Mouse (Mus musculus) neural tube, embryonic 15.5 days (tissue): Measurements from ENCODE around the gene Radil. TPM values are rescaled to one million over a fixed set of nuclear protein-coding genes. Genes with fewer than 3 reads are reported as not detected.

Experiments
- ATAC-seq: fragments of 200-750 bp; cut with Nextera tagmentation; 2 replicates; pipeline ENCODE4 v1.8.0; 2017; ENCODE audit warnings: mild to moderate bottlenecking, moderate TSS enrichment, moderate library complexity; ENCODE audit not compliant: low FRiP score
- H3K27ac ChIP-seq: fragments of 300-500 bp; sonication (generic); replicated peaks from 2 replicates; pipeline ENCODE4 v1.5.1; 2015; ENCODE audit warnings: mild to moderate bottlenecking, inconsistent platforms
- H3K27me3 ChIP-seq: fragments of 300-500 bp; sonication (generic); replicated peaks from 2 replicates; pipeline ENCODE4 v1.6.1; 2015; ENCODE audit warnings: inconsistent platforms
- H3K36me3 ChIP-seq: fragments of 300-500 bp; sonication (generic); 2 replicates; pipeline ENCODE4 v1.6.1; 2015; ENCODE audit warnings: inconsistent platforms
- H3K4me1 ChIP-seq: fragments of 300-500 bp; sonication (generic); 2 replicates; pipeline ENCODE4 v1.6.1; 2015; ENCODE audit warnings: inconsistent platforms
- H3K4me2 ChIP-seq: fragments of 300-500 bp; sonication (generic); 2 replicates; pipeline ENCODE4 v1.6.1; 2015; ENCODE audit warnings: inconsistent platforms, mild to moderate bottlenecking, moderate library complexity
- H3K4me3 ChIP-seq: fragments of 300-500 bp; sonication (generic); replicated peaks from 2 replicates; pipeline ENCODE4 v1.5.1; 2015; ENCODE audit warnings: mild to moderate bottlenecking, inconsistent platforms
- H3K9ac ChIP-seq: fragments of 300-500 bp; sonication (generic); replicated peaks from 2 replicates; pipeline ENCODE4 v1.6.1; 2015; ENCODE audit warnings: mild to moderate bottlenecking, inconsistent platforms
- H3K9me3 ChIP-seq: fragments of 300-500 bp; sonication (generic); replicated peaks from 2 replicates; pipeline ENCODE4 v1.6.1; 2016; ENCODE audit warnings: inconsistent platforms
- WGBS: fragments of 180-500 bp; shearing (Covaris S2); methylation state at CpG from one replicate; pipeline ENCODE4 v1.1.7; 2015; ENCODE audit warnings: mixed read lengths; 5-methylcytosine and 5-hydroxymethylcytosine counted together
- polyA plus RNA-seq: library from polyadenylated mRNA; unstranded; fragments of >200 nt; fragmentation: Nextera tagmentation; extraction: Ambion mirVana; gene quantifications from 2 replicates; pipeline ENCODE4 v1.2.1, GENCODE M21; 2015

Radil gene
- polyA plus RNA-seq, 1 experiment from 2014 or later = 22.0 TPM

GRCm38 (mm10) chr5:142458791-142459557 lies 91.9 kb downstream of the Radil start:
- H3K4me1 ChIP-seq = peaks cover 7% of the 10 kb centered on the region
- no peak overlapping the region for H3K4me3 ChIP-seq
- peaks cover 45% of the 10 kb centered on the region for H3K36me3 ChIP-seq
- no peak for ATAC-seq
- no peak overlapping the region for H3K27ac ChIP-seq
- H3K9ac ChIP-seq = no peak overlapping the region
- no peaks in the 10 kb centered on the region for H3K27me3 ChIP-seq
- H3K4me2 ChIP-seq = no peak overlapping the region
- no peaks in the 10 kb centered on the region for H3K9me3 ChIP-seq
- 93% methylated on average over 17 of the region's 17 CpGs for WGBS

DNA sequence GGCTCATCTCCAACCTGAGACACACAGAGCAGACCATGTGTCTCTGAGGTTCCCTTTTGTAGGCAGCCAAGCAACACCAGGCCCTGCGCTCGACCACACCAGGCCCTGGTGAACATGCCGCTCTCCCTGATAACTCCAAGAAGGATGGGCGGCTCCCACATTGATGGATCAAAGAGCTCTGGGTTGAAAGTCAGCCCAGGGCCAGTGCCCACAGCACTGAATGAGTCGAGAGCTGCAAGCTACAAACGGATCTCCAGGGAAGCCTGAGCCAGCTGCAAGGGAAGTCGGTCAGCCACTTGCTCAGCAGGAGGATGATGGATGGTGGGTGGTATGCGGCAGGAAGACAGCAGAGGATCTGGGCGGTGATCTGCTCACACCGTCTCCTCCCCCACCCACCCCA lies 93.6 kb downstream of the Radil start:
- Histone ChIP-seq H3K4me1 (no peaks in the 10 kb centered on the region), H3K9me3 (no peaks in the 10 kb centered on the region), H3K27me3 (no peaks in the 10 kb centered on the region), H3K4me3 (no peak overlapping the region), H3K36me3 (peaks cover 56% of the 10 kb centered on the region), H3K27ac (no peak overlapping the region; the same call in 1 of the 2 replicates), H3K4me2 (no peak overlapping the region), H3K9ac (no peak overlapping the region)
- WGBS = 65% methylated on average over 10 of the region's 10 CpGs
- ATAC-seq = no peak

DNA sequence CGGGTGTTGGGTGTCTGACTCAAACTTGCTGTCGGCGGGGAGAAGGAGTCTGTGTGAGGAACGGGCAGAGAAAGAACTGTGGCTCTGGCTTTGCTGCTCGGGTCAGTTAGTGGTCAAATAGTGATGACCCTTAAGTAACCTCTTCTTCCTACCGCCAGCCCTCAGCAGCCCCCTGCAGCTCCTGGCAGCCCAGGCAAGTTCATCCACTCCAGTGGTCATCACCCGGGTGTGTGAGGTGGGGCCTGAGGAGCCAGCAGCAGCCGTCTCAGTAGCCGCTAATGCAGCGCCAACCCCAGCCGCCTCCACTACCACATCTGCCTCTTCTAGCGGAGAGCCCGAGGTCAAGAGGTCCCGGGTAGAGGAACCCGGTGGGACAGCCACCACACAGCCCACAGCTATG lies 94.6 kb downstream of the Radil start:
- 66% methylated on average over 15 of the region's 15 CpGs for WGBS
- no peak for ATAC-seq
- no peak overlapping the region for H3K27ac ChIP-seq

GRCm38 (mm10) chr5:142453742-142454141 lies 97.2 kb downstream of the Radil start:
- Histone ChIP-seq H3K36me3 (peaks cover 73% of the 10 kb centered on the region), H3K27me3 (no peaks in the 10 kb centered on the region), H3K4me3 (no peak overlapping the region), H3K4me2 (no peak overlapping the region), H3K4me1 (no peaks in the 10 kb centered on the region), H3K9ac (no peak overlapping the region), H3K9me3 (no peaks in the 10 kb centered on the region), H3K27ac (no peak overlapping the region)
- 94% methylated on average over 13 of the region's 13 CpGs for WGBS
- no peak for ATAC-seq

More for the DNA sequence above, 94.6 kb downstream of the Radil start:
- Histone ChIP-seq H3K4me2 (no peak overlapping the region), H3K36me3 (peaks cover 58% of the 10 kb centered on the region), H3K27me3 (no peaks in the 10 kb centered on the region), H3K4me1 (no peaks in the 10 kb centered on the region), H3K9ac (no peak overlapping the region), H3K4me3 (no peak overlapping the region), H3K9me3 (no peaks in the 10 kb centered on the region)

GRCm38 (mm10) chr5:142451759-142452158 lies 99.1 kb downstream of the Radil start:
- no peak overlapping the region for H3K27ac ChIP-seq
- H3K36me3 ChIP-seq = peaks cover 53% of the 10 kb centered on the region
- no peaks in the 10 kb centered on the region for H3K27me3 ChIP-seq
- ATAC-seq = no peak
- WGBS = 0% methylated on average over 1 of the region's 1 CpGs
- H3K4me2 ChIP-seq = no peak overlapping the region
- H3K4me3 ChIP-seq = no peak overlapping the region
- no peak overlapping the region for H3K9ac ChIP-seq
- peaks cover 12% of the 10 kb centered on the region for H3K4me1 ChIP-seq
- no peaks in the 10 kb centered on the region for H3K9me3 ChIP-seq

DNA sequence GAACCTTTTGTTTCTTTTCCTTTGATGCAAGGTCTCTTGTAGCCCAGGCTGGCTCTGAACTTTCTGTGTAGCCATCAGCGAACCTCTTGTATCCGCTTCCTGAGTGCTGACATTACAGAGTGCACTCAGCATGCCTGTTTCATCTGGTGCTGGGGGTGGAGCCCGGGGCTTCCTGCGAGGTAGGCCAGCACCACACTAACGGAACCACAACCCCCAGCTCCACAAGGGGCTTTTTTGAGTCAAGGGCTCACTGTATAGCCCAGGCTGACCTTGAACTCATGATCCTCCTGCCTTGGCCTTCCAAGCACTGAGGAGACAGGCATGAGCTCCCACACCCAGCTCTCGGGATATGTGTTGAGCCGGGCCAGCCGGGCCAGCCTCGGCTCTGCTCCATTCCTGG lies 100.1 kb downstream of the Radil start:
- Histone ChIP-seq H3K36me3 (peaks cover 46% of the 10 kb centered on the region), H3K4me1 (peaks cover 12% of the 10 kb centered on the region), H3K27me3 (no peaks in the 10 kb centered on the region), H3K4me3 (no peak overlapping the region), H3K9me3 (no peaks in the 10 kb centered on the region), H3K27ac (no peak overlapping the region), H3K9ac (no peak overlapping the region), H3K4me2 (no peak overlapping the region)
- WGBS = 87% methylated on average over 9 of the region's 9 CpGs
- ATAC-seq = no peak

DNA sequence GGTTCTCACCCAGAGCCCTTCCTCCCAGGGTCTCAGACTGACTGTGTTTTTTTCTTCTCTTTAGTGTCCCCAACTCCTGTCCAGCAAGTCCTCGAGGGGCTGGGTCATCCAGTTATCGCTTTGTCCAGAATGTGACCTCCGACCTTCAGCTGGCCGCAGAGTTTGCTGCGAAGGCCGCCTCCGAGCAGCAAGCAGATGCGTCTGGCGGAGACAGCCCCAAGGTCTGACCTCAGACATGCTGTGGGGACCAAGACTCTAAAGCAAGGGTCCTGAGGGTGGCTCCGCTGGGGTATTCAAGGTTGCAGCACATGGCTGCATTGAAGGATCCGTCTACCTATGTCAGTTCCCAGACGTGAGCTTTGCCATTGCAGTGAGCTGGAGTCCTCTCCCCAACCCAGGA lies 102.3 kb downstream of the Radil start:
- WGBS = 73% methylated on average over 12 of the region's 12 CpGs
- no peak overlapping the region for H3K4me3 ChIP-seq
- H3K27ac ChIP-seq = no peak overlapping the region
- no peak overlapping the region for H3K9ac ChIP-seq
- no peaks in the 10 kb centered on the region for H3K27me3 ChIP-seq
- H3K4me2 ChIP-seq = no peak overlapping the region
- H3K36me3 ChIP-seq = peaks cover 26% of the 10 kb centered on the region
- H3K4me1 ChIP-seq = peaks cover 26% of the 10 kb centered on the region
- no peak for ATAC-seq
- H3K9me3 ChIP-seq = no peaks in the 10 kb centered on the region

- peaks cover 32% of the 10 kb centered on the region for H3K4me1 ChIP-seq
- H3K9ac ChIP-seq = no peak overlapping the region
- no peak overlapping the region for H3K4me3 ChIP-seq
- peaks cover 22% of the 10 kb centered on the region for H3K36me3 ChIP-seq
- H3K27me3 ChIP-seq = no peaks in the 10 kb centered on the region
- no peaks in the 10 kb centered on the region for H3K9me3 ChIP-seq
- peak; percentile 67 for ATAC-seq
- H3K27ac ChIP-seq = peak overlapping the region; percentile 48; the same call in 1 of the 2 replicates
- WGBS = 6% methylated on average over 9 of the region's 9 CpGs
- peak overlapping the region; percentile 32 for H3K4me2 ChIP-seq
These were observed 102.8 kb downstream of the Radil start for GRCm38 (mm10) chr5:142448076-142448475.

- no peak overlapping the region for H3K9ac ChIP-seq
- H3K4me3 ChIP-seq = no peak overlapping the region
- no peaks in the 10 kb centered on the region for H3K27me3 ChIP-seq
- no peaks in the 10 kb centered on the region for H3K9me3 ChIP-seq
- peaks cover 11% of the 10 kb centered on the region for H3K36me3 ChIP-seq
- WGBS = 44% methylated on average over 8 of the region's 8 CpGs
- H3K4me1 ChIP-seq = peaks cover 46% of the 10 kb centered on the region
- 0 out of 2 replicates have a peak, but pooled peaks have one; percentile 29 for ATAC-seq
- H3K27ac ChIP-seq = peak overlapping the region; percentile 49; the same call in 1 of the 2 replicates
- H3K4me2 ChIP-seq = no peak overlapping the region
These were observed 105.2 kb downstream of the Radil start for GRCm38 (mm10) chr5:142445709-142446108.

DNA sequence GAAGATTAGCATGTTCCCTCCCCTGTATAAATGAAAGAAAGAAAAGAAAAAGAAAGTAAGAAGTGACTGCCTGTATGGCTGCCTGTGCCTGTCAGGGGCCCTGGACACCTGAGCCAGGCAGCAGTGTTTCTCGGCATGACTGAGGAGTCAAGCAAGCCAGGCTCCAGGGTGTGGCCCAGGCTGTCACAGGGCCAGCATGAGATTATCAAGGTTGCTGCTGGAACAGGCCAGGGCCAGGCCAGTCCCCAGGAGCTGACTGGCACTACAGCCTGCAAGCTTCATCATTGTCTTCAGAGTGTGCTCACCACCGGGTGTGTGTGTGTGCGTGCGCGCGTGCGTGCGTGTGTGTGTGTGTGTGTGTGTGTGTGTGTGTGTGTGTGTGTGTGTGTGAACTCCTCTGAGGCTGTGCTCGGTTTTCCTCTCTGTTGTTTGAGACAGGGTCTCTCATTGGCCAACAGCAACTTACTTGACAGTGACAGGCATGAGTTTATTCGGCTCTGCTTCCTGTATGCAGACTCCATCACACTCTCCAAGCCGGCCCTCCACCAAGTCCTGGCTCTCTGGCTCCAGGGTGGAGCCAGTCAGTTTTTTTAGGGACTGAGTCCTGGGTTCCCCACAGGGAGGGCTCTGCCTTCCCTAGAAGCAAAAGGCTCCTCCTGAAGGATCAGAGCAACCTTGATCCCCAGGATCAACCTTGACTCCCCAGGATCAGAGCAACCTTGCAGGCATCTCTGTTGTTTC lies 105.9 kb downstream of the Radil start:
- no peak for ATAC-seq
- WGBS = 72% methylated on average over 11 of the region's 11 CpGs
- Histone ChIP-seq H3K4me3 (no peak overlapping the region), H3K27ac (no peak overlapping the region; the same call in 1 of the 2 replicates), H3K27me3 (no peaks in the 10 kb centered on the region), H3K4me2 (no peak overlapping the region), H3K4me1 (peaks cover 53% of the 10 kb centered on the region), H3K9ac (no peak overlapping the region), H3K9me3 (no peaks in the 10 kb centered on the region), H3K36me3 (peaks cover 4% of the 10 kb centered on the region; the same call in 1 of the 2 replicates)

- no peak overlapping the region for H3K27ac ChIP-seq
- H3K9ac ChIP-seq = no peak overlapping the region
- 64% methylated on average over 14 of the region's 14 CpGs for WGBS
- H3K27me3 ChIP-seq = no peaks in the 10 kb centered on the region
- no peak overlapping the region for H3K4me2 ChIP-seq
- no peak overlapping the region for H3K4me3 ChIP-seq
- no peaks in the 10 kb centered on the region for H3K9me3 ChIP-seq
- no peaks in the 10 kb centered on the region for H3K36me3 ChIP-seq
- H3K4me1 ChIP-seq = peaks cover 63% of the 10 kb centered on the region
- no peak for ATAC-seq
These were observed 106.9 kb downstream of the Radil start for GRCm38 (mm10) chr5:142443994-142444393.

DNA sequence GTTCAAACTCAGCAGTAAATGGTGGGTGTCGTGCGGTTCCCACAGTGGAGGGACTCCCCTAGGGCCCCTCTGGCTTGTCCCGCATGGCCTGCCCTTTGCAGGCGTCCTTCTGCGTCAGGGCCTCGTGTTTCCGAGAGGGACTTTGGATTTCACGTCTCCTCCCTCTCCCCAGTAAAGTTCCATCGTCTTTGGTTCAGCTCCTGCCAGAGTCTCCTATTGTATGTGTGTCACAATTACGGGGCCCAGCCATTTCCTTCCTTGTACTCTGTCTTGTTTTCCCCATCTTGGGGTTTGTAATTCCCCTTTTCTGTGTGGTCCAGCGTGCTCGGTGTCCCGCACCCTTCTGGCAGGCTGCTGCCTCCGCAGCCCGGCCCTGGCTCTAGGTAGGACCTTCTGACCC lies 107.4 kb downstream of the Radil start:
- Histone ChIP-seq H3K9ac (no peak overlapping the region), H3K27me3 (no peaks in the 10 kb centered on the region), H3K4me2 (no peak overlapping the region), H3K36me3 (no peaks in the 10 kb centered on the region), H3K4me1 (peaks cover 67% of the 10 kb centered on the region), H3K4me3 (no peak overlapping the region), H3K9me3 (no peaks in the 10 kb centered on the region), H3K27ac (no peak overlapping the region)
- WGBS = 48% methylated on average over 15 of the region's 15 CpGs
- no peak for ATAC-seq
